Mouse (Mus musculus): ENCODE measurements around the gene Nek11. TPM values are rescaled to one million over a fixed set of nuclear protein-coding genes. Genes with fewer than 3 reads are reported as not detected.
A peak's percentile ranks its signal among the peaks of the same experiment; 100 is the strongest.

Gene Nek11
- polyA plus RNA-seq, 1 experiment from 2014 or later = 3.2 TPM

DNA sequence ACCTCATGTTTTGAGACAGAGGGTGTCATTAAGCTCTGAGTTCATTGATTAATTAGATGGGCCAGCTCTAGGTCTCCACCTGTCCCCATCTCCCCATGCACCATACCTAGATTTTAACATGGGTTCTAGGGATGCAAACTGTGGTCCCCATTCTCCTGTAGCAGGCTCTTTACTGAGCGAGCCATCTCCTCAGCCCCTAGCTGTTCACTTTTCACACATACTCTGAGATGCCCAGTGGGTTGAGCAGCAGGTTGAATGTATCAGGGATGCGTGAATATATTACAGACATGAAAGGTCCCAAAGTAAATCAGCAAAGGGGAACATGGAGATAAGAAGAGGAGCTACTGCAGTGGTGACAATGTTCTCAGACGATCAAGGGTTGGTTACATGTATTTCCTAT is 52.8 kb downstream of the Nek11 start:
- H3K4me3 ChIP-seq (replicated peaks; ENCODE audit: low read length) = no peak overlapping the region
- peaks cover 13% of the 10 kb centered on the region for H3K4me1 ChIP-seq (replicated peaks; ENCODE audit: control insufficient read depth, insufficient read depth, low read length)
- 48% methylated on average over 3 of the region's 3 CpGs for WGBS
- H3K36me3 ChIP-seq (replicated peaks; ENCODE audit: control insufficient read depth, insufficient read depth) = no peaks in the 10 kb centered on the region
- ATAC-seq (ENCODE audit: low FRiP score) = no peak
- peak overlapping the region; percentile 43 for H3K27ac ChIP-seq
- DNase-seq (ENCODE audit: low spot score) = no peak
- H3K27me3 ChIP-seq (ENCODE audit: control insufficient read depth, insufficient read depth, low read length) = no peaks in the 10 kb centered on the region
- H3K9me3 ChIP-seq (ENCODE audit: control insufficient read depth, low read length) = no peaks in the 10 kb centered on the region
- no peak overlapping the region for H3K4me2 ChIP-seq (replicated peaks)
- H3K9ac ChIP-seq = no peak overlapping the region

- Histone ChIP-seq H3K27me3 (ENCODE audit: control insufficient read depth, insufficient read depth, low read length) (no peaks in the 10 kb centered on the region), H3K27ac (no peak overlapping the region), H3K9me3 (ENCODE audit: control insufficient read depth, low read length) (no peaks in the 10 kb centered on the region), H3K36me3 (replicated peaks; ENCODE audit: control insufficient read depth, insufficient read depth) (no peaks in the 10 kb centered on the region), H3K4me2 (replicated peaks) (no peak overlapping the region), H3K9ac (no peak overlapping the region), H3K4me1 (replicated peaks; ENCODE audit: control insufficient read depth, insufficient read depth, low read length) (no peaks in the 10 kb centered on the region), H3K4me3 (replicated peaks; ENCODE audit: low read length) (no peak overlapping the region)
- 67% methylated on average over 4 of the region's 4 CpGs for WGBS
- peak; percentile 82; the same call in 1 of the 2 replicates for ATAC-seq (ENCODE audit: low FRiP score)
- DNase-seq (ENCODE audit: low spot score) = no peak
Observed at GRCm38 (mm10) chr9:105332436-105333016, 62.8 kb downstream of the Nek11 start.

GRCm38 (mm10) chr9:105321856-105322255 is 73.5 kb downstream of the Nek11 start:
- no peaks in the 10 kb centered on the region for H3K36me3 ChIP-seq (replicated peaks; ENCODE audit: control insufficient read depth, insufficient read depth)
- DNase-seq (ENCODE audit: low spot score) = no peak
- H3K4me3 ChIP-seq (replicated peaks; ENCODE audit: low read length) = no peak overlapping the region
- H3K4me1 ChIP-seq (replicated peaks; ENCODE audit: control insufficient read depth, insufficient read depth, low read length) = 0 out of 2 replicates have a peak, but pooled peaks cover 6% of the 10 kb centered on the region
- no peak overlapping the region for H3K4me2 ChIP-seq (replicated peaks)
- H3K9me3 ChIP-seq (ENCODE audit: control insufficient read depth, low read length) = no peaks in the 10 kb centered on the region
- ATAC-seq (ENCODE audit: low FRiP score) = no peak
- H3K9ac ChIP-seq = no peak overlapping the region
- no peaks in the 10 kb centered on the region for H3K27me3 ChIP-seq (ENCODE audit: control insufficient read depth, insufficient read depth, low read length)
- 61% methylated on average over 10 of the region's 10 CpGs for WGBS
- H3K27ac ChIP-seq = no peak overlapping the region

DNA sequence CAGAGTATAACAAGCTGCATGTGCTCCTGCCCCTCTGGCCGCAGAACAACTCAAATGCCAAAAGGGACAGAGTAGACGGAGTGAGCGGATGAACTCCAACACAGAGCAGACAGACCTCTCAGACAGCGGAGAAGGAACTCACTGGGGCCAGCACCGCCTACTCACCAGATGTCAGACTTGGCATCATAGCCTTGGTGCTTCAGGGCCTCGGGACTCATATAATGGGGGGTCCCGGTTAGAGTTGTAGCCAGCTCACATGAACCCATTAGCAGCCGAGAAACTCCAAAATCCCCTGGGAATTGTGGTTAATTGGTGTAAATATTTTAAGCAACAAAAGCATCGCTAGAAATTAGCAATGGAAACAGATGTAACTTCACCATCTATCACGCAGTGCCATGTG is 82.1 kb downstream of the Nek11 start:
- Histone ChIP-seq H3K9ac (no peak overlapping the region), H3K4me1 (replicated peaks; ENCODE audit: control insufficient read depth, insufficient read depth, low read length) (peaks cover 23% of the 10 kb centered on the region; the same call in 1 of the 2 replicates), H3K4me3 (replicated peaks; ENCODE audit: low read length) (no peak overlapping the region), H3K4me2 (replicated peaks) (no peak overlapping the region), H3K27ac (peak overlapping the region; percentile 29; the same call in 1 of the 2 replicates), H3K9me3 (ENCODE audit: control insufficient read depth, low read length) (no peaks in the 10 kb centered on the region), H3K36me3 (replicated peaks; ENCODE audit: control insufficient read depth, insufficient read depth) (no peaks in the 10 kb centered on the region), H3K27me3 (ENCODE audit: control insufficient read depth, insufficient read depth, low read length) (no peaks in the 10 kb centered on the region)
- ATAC-seq (ENCODE audit: low FRiP score) = peak; percentile 40; the same call in 1 of the 2 replicates
- 50% methylated on average over 10 of the region's 10 CpGs for WGBS
- peak; percentile 29 for DNase-seq (ENCODE audit: low spot score)

- Histone ChIP-seq H3K9me3 (ENCODE audit: control insufficient read depth, low read length) (no peaks in the 10 kb centered on the region), H3K4me3 (replicated peaks; ENCODE audit: low read length) (no peak overlapping the region), H3K27me3 (ENCODE audit: control insufficient read depth, insufficient read depth, low read length) (no peaks in the 10 kb centered on the region), H3K27ac (peak overlapping the region; percentile 29; the same call in 1 of the 2 replicates), H3K9ac (no peak overlapping the region), H3K4me1 (replicated peaks; ENCODE audit: control insufficient read depth, insufficient read depth, low read length) (peaks cover 25% of the 10 kb centered on the region; the same call in 1 of the 2 replicates), H3K36me3 (replicated peaks; ENCODE audit: control insufficient read depth, insufficient read depth) (no peaks in the 10 kb centered on the region), H3K4me2 (replicated peaks) (no peak overlapping the region)
- WGBS = 80% methylated on average over 1 of the region's 1 CpGs
- ATAC-seq (ENCODE audit: low FRiP score) (no peak), DNase-seq (ENCODE audit: low spot score) (no peak)
Observed at GRCm38 (mm10) chr9:105312686-105313085, 82.6 kb downstream of the Nek11 start.

GRCm38 (mm10) chr9:105309553-105310281 is 85.6 kb downstream of the Nek11 start:
- 23% methylated on average over 9 of the region's 9 CpGs for WGBS
- Histone ChIP-seq H3K27ac (0 out of 2 replicates have a peak overlapping the region, but pooled peaks have one; percentile 0), H3K9me3 (ENCODE audit: control insufficient read depth, low read length) (no peaks in the 10 kb centered on the region), H3K4me1 (replicated peaks; ENCODE audit: control insufficient read depth, insufficient read depth, low read length) (peaks cover 31% of the 10 kb centered on the region; the same call in 1 of the 2 replicates), H3K4me3 (replicated peaks; ENCODE audit: low read length) (no peak overlapping the region), H3K36me3 (replicated peaks; ENCODE audit: control insufficient read depth, insufficient read depth) (no peaks in the 10 kb centered on the region), H3K9ac (no peak overlapping the region), H3K4me2 (replicated peaks) (peak overlapping the region; percentile 11; the same call in 1 of the 2 replicates), H3K27me3 (ENCODE audit: control insufficient read depth, insufficient read depth, low read length) (no peaks in the 10 kb centered on the region)
- ATAC-seq (ENCODE audit: low FRiP score) = peak; percentile 65
- peak; percentile 49 for DNase-seq (ENCODE audit: low spot score)

- Histone ChIP-seq H3K9me3 (ENCODE audit: control insufficient read depth, low read length) (no peaks in the 10 kb centered on the region), H3K36me3 (replicated peaks; ENCODE audit: control insufficient read depth, insufficient read depth) (no peaks in the 10 kb centered on the region), H3K4me2 (replicated peaks) (no peak overlapping the region), H3K4me1 (replicated peaks; ENCODE audit: control insufficient read depth, insufficient read depth, low read length) (peaks cover 31% of the 10 kb centered on the region; the same call in 1 of the 2 replicates), H3K4me3 (replicated peaks; ENCODE audit: low read length) (no peak overlapping the region), H3K27ac (no peak overlapping the region), H3K27me3 (ENCODE audit: control insufficient read depth, insufficient read depth, low read length) (no peaks in the 10 kb centered on the region), H3K9ac (no peak overlapping the region)
- 57% methylated on average over 2 of the region's 2 CpGs for WGBS
- no peak for ATAC-seq (ENCODE audit: low FRiP score)
- DNase-seq (ENCODE audit: low spot score) = no peak
Observed at GRCm38 (mm10) chr9:105306042-105306441, 89.3 kb downstream of the Nek11 start.

GRCm38 (mm10) chr9:105302230-105302629 is 93.1 kb downstream of the Nek11 start:
- Histone ChIP-seq H3K4me3 (replicated peaks; ENCODE audit: low read length) (no peak overlapping the region), H3K4me2 (replicated peaks) (no peak overlapping the region), H3K27me3 (ENCODE audit: control insufficient read depth, insufficient read depth, low read length) (no peaks in the 10 kb centered on the region), H3K36me3 (replicated peaks; ENCODE audit: control insufficient read depth, insufficient read depth) (no peaks in the 10 kb centered on the region), H3K9me3 (ENCODE audit: control insufficient read depth, low read length) (no peaks in the 10 kb centered on the region), H3K9ac (no peak overlapping the region), H3K4me1 (replicated peaks; ENCODE audit: control insufficient read depth, insufficient read depth, low read length) (peaks cover 11% of the 10 kb centered on the region; the same call in 1 of the 2 replicates), H3K27ac (no peak overlapping the region)
- WGBS = 82% methylated on average over 3 of the region's 3 CpGs
- no peak for DNase-seq (ENCODE audit: low spot score)
- no peak for ATAC-seq (ENCODE audit: low FRiP score)

DNA sequence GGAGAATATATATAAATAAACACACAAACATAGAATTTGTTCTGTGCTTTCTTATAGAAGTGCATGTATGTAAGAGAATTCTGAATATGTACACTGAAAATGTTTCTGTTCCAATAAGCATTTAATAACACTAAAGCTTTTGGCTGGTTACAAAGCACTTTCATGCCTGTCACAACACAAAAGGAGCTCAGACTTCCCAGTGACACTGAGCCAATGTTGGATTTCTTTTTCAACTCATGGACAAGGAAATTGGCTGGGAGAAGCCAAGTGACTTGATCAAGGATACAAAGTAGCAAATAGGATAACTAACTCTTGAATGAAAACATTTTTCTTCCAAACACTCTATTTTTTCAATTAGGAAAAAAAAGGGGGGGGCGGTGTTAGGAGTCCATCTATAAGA is 93.9 kb downstream of the Nek11 start:
- Histone ChIP-seq H3K27me3 (ENCODE audit: control insufficient read depth, insufficient read depth, low read length) (no peaks in the 10 kb centered on the region), H3K4me1 (replicated peaks; ENCODE audit: control insufficient read depth, insufficient read depth, low read length) (0 out of 2 replicates have a peak, but pooled peaks cover 6% of the 10 kb centered on the region), H3K9ac (no peak overlapping the region), H3K27ac (no peak overlapping the region), H3K4me3 (replicated peaks; ENCODE audit: low read length) (no peak overlapping the region), H3K4me2 (replicated peaks) (no peak overlapping the region), H3K36me3 (replicated peaks; ENCODE audit: control insufficient read depth, insufficient read depth) (no peaks in the 10 kb centered on the region), H3K9me3 (ENCODE audit: control insufficient read depth, low read length) (no peaks in the 10 kb centered on the region)
- 88% methylated on average over 1 of the region's 1 CpGs for WGBS
- DNase-seq (ENCODE audit: low spot score) (no peak), ATAC-seq (ENCODE audit: low FRiP score) (no peak)

All from hindbrain, embryonic 14.5 days (tissue).